Mouse (Mus musculus): ENCODE data around the gene Fgf11.

Gene Fgf11

GRCm38 (mm10) chr11:69778985-69779384 lies 22.7 kb downstream of the Fgf11 start:
- no peak for DNase-seq

DNA sequence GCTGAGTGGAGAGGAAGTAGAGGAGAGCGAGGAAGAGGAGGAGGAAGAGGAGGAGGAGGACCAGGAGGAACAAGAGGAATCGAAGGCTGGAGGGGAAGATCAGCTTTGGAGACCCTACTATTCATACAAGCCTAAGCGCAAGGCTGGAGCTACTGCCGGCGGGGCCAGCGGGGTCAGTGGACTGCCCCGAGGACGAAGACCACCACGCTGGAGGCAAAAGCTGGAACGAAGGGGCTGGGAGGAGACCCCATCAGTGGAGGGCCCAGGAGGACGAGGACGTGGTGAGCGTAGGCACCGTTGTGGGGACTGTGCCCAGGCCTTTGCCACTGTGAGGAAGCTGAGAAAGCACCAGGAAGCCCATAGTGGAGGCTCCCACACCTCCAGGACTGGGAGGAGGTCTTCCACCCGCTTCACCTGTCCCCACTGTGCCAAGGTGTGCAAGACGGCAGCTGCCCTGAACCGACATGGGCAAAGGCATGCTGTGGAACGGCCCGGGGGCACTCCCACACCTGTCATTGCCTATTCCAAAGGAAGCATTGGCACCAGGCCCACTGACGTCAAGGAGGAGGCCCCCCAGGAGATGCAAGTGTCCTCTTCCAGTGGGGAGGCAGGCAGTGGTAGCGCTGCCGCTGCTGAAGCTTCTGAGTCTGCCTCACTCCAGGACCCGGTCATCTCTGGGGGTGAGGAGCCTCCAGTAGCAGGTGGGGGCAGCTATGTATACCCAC lies 23.2 kb downstream of the Fgf11 start:
- peak; percentile 61 to 76 for DNase-seq

- DNase-seq = no peak
Measured at GRCm38 (mm10) chr11:69777504-69778257, 24.0 kb downstream of the Fgf11 start.

DNA sequence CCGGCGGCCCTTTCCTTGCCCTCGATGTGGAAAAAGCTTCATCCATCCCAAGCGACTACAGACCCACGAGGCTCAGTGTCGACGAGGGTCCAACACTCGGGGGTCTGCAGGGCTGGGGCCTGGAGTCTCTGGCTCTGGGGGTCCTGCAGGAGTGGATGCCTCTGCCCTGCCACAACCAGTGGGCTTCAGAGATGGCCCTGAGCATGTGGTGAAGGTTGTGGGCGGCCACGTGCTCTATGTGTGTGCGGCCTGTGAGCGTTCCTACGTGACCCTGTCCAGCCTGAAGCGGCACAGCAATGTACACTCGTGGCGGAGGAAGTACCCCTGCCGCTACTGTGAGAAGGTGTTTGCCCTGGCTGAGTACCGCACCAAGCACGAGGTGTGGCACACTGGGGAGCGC lies 25.2 kb downstream of the Fgf11 start:
- DNase-seq = no peak

- peak; percentile 51 to 66 for DNase-seq
Measured at GRCm38 (mm10) chr11:69775716-69776115, 25.9 kb downstream of the Fgf11 start.

GRCm38 (mm10) chr11:69774961-69775360 lies 26.7 kb downstream of the Fgf11 start:
- no peak for DNase-seq

GRCm38 (mm10) chr11:69767625-69767909 lies 34.1 kb downstream of the Fgf11 start:
- no peak for DNase-seq

- no peak for DNase-seq
Measured at GRCm38 (mm10) chr11:69766872-69767624, 34.6 kb downstream of the Fgf11 start.

- peak; percentile 81 to 83 for DNase-seq
Measured at GRCm38 (mm10) chr11:69766126-69766609, 35.5 kb downstream of the Fgf11 start.

DNA sequence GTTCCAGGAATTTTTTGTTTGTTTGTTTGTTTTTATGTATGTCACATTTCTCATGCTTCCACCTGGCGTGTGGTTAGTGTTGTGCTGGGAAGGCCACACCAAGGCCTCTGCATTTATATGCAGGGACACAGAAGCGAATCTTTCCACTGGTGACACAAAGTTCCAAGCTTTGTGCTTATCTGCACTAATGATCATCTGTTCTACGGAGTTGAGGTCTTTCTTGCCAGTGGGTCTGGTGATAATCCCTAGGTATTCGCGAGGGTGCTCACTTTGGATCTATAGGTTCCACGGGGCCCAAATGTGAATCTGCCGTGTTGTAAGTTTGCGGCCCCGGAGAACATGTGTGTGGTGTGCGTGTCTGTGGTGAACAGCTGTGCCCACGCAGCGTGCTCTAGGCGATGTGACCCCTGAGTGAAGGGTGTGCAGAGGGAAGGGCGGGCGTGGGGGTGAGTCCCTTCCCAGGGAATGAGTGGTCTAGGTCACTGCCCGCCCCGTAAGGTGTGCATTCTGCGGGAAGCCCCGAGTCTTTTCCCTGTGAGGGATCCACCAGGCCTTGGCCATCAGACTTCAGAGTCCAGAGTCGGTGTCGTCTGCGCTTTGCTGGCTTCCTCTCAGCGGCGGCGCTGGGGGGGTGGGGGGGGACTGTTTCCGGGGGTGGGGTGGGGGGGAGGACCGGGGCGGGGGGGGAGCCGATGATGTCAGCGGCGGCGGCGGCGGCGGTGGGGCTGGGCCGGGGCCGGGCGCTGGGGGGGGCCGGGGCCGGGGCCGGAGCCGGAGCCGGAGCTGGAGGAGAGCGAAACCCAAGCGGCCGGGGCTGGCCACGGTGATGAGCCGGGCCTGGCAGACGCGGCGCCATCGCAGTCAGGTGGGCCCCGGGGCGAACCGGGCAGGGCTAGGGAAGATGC lies 36.2 kb downstream of the Fgf11 start, which contains the start of gene Zbtb4:
Zbtb4 (plus strand) TSS at position 692 of the 905 bp plus-strand sequence.
- DNase-seq = peak; percentile 71 to 72

GRCm38 (mm10) chr11:69763551-69763950 lies 38.1 kb downstream of the Fgf11 start:
- no peak for DNase-seq

DNA sequence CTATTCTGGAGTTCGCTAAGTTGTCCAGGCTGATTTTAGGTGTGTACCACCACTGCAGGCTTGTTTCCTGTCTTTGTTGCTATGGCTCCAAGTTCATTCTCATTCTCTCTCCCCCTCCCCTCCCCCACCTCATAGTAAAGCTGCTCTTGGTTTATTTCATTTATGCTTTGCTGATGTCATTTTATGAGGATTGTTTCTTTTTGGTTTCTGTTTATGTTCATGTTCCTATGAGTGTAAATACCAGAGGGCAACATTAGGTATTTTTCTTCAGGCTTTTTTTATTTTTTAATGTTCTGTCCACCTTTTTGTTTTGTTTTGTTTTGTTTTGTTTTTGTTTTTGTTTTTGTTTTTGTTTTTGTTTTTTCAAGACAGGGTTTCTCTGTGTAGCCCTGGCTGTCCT lies 39.8 kb downstream of the Fgf11 start, which contains the start of gene Slc35g3:
Slc35g3 (minus strand) TSS at position 101 of the 400 bp plus-strand sequence.
- DNase-seq = no peak

GRCm38 (mm10) chr11:69760901-69761200 lies 40.8 kb downstream of the Fgf11 start:
- no peak for DNase-seq

GRCm38 (mm10) chr11:69760160-69760900 lies 41.3 kb downstream of the Fgf11 start:
- DNase-seq = peak in 1 of 2 experiments; percentile 45

DNA sequence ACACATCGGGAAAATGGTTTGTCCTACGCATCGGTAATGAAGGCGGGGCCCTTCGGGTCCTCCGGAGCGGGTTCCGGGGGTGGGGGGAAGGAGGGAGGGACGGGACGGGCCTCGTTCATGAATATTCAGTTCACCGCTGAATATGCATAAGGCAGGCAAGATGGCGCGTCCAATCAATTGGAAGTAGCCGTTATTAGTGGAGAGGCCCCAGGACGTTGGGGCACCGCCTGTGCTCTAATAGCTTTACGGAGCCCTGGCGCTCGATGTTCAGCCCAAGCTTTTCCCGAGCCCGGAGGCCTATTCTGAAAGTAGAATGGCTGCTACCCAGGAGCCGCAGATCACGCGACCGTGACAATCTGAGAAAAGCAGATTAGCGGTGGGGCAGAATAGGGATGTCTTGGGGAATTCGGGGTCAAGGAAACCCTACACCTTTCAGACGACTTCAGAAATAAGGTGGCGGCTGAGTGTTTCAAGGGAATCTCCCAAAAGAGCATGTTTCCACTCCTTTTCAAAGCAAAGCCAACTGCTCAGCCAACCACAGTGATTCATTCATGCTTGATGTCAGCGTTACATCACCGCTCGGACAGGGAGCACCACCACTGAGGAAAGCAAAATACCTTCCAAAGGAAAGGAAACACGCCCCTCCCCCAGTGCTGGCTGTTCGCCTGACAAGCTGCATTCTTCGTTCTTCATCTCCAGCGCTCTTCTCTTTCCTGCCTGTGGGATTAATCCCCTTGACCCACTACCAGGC lies 42.5 kb downstream of the Fgf11 start:
- DNase-seq = peak; percentile 95 to 98

DNA sequence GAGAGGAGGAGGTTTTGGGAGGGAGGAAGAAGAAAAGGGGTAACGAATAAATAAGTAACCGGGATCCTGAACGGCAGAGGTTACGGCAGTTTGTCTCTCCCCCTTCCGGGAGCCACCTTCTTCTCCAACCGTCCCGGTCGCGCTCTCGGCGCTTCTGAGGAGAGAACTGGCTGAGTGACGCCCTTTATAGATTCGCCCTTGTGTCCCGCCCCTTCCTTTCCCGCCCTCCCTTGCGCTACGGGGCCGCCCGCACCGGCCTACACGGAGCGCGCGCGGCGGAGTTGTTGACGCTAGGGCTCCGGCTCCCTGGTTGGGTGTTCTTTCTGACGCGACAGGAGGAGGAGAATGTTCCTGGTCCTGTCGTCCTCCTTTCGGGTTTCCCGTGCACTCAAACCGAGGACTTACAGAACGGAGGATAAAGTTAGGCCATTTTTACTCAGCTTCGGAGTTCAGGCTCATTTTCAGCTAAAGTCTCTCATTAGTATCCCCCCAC lies 43.1 kb downstream of the Fgf11 start, which contains the start of gene Polr2a:
Polr2a (minus strand) TSS at position 160 of the 493 bp plus-strand sequence.
- peak; percentile 98 for DNase-seq

- peak; percentile 97 to 99 for DNase-seq
Measured at GRCm38 (mm10) chr11:69758090-69758456, 43.6 kb downstream of the Fgf11 start.

GRCm38 (mm10) chr11:69757303-69758089 lies 44.2 kb downstream of the Fgf11 start:
- no peak for DNase-seq

DNA sequence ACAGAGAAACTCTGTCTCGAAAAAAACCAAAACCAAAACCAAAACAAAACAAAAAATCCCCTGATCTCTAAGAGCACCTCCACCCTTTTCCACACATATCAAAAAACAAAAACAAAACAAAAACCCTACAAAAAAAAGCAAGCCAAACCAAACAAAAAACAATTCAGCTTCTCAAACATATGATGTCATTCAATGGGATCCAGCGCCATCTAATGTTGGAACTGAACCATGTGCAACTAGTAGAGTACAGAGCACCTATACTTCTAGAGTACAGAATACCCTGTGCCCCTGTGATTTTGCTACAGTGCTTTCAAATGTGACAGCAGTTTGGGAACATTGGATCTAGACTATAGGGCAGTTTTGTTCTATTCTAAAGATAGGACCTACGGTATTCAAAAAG lies 47.0 kb downstream of the Fgf11 start:
- peak; percentile 65 to 73 for DNase-seq

GRCm38 (mm10) chr11:69754233-69754632 lies 47.4 kb downstream of the Fgf11 start:
- no peak for DNase-seq
